Mouse (Mus musculus) right cerebral cortex, adult 18-20 months (tissue): ENCODE data around the gene Paf1.
"Not testable (repeated sequence)": the region's sequence is repeated elsewhere in the genome, so short reads cannot be mapped to it uniquely, and the experiment has no call there.

Experiments
- DNase-seq: peaks from one replicate; pipeline ENCODE4 v3.0.0; 2022; ENCODE audit warnings: mixed read lengths

The Paf1 gene

DNA sequence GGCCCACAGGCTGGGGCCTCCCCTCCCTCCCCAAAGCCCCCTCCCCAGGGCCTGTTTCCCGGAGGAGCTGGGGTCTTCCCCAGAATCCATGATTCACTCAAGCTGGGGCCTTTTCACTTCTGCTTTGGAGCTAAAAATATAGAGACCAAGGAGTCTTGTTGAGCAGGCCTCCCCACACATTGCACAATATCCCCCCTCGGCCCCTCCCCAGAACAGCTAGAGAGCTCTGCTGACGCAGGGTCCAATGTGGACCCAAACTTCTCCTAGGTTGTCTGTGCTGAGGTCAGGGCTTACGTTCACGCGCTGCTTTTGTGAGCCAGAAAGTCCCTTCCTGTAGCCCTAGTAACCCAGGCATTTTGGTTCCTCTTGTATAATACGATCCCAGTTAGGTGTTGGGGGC lies 6.7 kb upstream of the Paf1 start:
- DNase-seq = no peak

DNA sequence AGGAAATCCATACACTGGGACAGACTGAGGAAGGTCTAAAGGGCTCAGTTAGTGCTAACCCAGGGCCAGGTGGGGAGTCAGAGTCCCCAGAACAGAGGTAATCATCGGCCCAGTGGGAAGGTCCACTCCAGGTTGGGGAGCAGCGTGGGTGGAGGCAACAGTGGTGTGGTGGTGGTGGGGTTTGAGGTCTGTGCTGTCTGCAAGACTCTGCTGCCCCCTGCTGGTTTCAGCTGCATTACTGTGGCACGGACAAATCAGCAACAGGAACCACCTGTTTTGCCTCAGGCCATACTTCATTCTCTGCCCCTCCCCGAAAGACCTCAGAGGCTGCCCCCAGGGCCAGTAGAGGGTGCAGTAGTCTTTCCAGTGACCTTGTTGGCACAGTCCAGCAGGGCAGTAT lies 6.3 kb upstream of the Paf1 start:
- DNase-seq = peak; percentile 79

DNA sequence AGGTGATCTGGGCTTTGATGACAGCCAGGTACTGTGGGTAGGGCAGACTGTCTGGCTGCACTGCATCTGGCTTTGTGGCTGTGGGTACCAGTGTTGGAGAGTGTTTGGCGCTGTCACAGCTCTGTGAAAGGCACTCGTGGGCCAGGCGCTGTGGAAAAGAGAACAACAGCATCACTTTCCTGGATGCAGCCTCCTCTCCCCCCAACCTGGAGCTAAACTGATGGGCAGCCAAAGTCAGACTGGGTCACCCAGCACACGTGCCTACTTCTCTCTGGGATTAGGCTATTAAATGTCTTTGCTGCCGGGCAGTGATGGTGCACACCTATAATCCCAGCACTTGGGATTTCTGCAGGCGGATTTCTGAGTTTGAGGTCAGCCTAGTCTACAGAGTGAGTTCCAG lies 5.9 kb upstream of the Paf1 start:
- DNase-seq = not testable (repeated sequence)

DNA sequence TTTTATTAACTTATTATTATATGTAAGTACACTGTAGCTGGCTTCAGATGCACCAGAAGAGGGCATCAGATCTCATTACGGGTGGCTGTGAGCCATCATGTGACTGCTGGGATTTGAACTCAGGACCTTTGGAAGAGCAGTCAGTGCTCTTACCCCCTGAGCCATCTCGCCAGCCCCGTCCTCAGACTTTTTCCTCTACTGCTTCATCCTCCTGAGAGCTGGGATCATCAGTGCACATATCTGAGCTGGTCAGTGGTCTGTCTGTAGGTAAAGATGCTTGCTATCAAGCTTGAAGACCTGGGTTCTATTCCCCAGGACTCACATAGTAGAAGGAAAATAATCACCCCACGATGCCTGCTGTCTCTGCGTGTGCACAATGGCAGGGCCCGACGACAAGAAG lies 5.4 kb upstream of the Paf1 start:
- not testable (repeated sequence) for DNase-seq

DNA sequence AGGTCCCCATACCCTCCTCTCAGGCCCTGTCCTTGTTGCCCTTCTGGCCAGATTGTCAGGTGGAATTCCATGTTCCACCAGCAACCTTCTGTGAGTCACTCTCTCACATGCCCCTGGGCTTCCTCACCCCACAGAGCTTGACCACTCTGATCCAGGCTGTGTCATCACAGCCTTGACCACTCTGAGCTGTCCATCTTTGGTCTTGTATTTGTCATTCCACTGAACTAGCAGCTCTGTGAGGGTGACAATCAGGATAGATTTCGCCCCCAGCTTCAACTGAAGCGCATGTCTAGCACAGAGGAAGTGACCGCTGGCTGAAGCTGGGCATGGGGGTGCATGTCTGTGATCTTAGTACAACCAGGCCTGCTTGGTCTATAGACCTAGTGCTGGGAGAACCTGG lies 2.4 kb upstream of the Paf1 start:
- no peak for DNase-seq

DNA sequence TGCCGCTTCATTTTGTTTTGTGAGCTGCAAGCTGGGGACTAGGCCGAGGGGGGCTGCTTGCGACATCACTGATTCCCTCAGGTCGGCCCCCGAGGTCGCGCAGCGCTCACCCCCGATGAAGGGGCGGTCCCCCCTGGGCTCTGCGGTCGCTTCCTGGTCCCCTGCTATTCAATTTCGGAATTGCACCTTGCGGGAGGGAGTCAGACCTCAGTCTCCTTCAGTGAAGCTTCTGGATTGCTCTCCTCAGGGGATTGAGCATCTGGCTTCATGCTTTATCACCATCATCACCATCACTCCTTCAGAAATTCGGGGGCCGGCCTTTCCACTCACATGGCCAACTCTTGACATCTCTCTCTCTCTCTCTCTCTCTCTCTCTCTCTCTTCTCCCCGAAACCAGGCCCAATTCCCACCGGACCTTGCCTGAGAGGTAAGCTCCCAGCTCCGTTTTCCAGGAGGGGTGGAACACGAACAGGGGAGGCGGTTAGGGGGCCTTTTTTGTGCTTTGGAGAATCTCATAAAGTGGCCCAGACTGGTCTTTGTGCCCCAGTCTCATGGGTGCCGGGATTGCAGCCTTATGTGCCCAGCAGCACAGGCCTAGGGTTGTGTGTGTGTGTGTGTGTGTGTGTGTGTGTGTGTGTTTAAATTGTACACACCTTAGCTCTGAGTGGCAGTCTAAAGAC lies 661 bp downstream of the Paf1 start:
- no peak for DNase-seq

DNA sequence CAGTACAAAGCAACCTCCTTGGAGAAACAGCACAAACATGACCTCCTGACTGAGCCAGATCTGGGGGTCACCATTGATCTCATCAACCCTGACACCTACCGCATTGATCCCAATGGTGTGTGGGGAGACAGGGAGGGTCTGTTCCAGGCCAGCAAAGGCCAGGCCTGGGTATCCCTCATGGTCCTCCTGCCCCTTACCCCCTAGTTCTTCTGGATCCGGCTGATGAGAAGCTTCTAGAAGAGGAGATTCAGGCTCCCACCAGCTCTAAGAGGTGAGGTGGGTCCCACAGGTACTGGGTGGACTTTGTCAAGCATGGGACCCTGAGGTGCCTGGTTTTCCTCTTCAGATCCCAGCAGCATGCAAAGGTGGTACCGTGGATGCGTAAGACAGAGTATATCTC lies 2.7 kb downstream of the Paf1 start:
- DNase-seq = no peak

DNA sequence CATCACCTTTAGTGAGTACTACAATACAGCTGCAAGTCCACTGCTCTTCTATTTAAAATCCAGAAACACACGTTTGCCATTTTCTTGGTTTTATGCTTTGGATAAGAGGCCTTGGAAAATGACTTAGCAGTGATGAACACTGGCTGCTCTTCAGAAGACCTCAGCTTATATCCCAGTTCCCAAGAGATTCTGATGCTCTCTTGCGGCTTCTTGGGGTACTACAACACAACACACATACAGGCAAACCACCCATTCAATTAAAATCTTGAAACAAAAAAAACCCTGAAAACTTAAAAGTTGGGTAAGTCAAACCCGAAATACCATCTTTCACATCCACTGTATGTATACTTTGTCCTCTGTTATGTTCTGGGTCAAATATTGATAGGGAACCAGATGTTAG lies 5.2 kb downstream of the Paf1 start:
- no peak for DNase-seq

DNA sequence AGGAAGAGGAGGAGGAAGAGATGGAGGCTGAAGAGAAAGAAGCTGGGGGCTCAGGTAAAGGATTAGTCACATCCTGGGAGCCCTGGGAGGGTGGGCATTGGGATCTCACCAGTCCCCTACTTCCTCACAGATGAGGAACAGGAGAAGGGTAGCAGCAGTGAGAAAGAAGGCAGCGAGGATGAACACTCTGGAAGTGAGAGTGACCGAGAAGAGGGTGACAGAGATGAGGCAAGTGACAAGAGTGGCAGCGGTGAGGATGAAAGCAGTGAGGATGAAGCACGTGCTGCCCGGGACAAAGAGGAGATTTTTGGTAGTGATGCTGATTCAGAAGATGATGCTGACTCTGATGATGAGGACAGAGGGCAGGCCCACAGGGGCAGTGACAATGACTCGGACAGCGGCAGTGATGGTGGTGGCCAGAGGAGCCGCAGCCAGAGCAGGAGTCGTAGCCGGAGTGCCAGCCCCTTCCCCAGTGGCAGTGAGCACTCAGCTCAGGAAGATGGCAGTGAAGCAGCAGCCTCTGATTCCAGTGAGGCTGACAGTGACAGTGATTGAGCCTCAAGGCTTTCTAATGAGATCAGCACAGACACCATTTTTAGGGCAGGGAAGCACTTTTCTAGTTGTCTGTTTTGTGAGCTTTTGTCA lies 6.1 kb downstream of the Paf1 start:
- no peak for DNase-seq

DNA sequence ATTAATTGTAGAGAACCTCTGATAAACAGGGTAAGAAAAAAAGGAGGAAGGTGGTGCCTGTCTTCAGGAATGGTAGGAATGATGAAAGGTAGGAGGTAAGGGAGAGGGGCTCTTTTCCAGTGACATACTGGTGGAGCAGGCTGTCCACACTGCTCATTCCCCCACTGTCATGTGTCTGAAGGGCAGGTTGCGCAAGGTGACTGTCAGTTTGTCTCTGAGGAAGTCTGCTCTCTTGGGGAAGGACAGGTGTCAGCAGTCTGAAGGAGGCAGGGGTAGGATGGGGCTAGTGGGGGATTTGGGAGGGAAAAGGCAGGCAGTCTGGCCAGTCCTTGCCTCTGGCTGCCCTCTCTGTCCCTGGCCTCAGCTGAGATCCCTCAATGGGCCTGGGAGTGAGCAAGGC lies 8.3 kb downstream of the Paf1 start:
- DNase-seq = no peak

DNA sequence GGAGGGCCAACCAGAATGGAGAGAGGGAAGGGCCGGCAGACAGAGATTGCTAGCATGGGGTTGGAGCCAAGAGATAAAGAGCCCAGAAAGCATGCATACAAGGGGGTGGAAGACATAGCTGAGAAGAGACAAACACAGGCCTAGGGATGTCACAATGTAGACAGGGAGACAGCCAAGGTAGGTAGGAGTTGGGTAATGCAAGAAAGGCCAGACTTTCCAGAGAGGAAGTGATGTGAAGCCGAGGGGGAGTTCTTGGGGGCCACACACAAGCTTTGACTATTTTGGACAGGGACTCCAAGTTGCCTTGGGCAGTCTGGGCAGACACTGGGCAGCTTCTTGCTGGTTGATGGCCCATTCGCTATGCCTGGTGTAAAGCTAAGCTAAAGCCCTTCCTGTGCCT lies 9.2 kb downstream of the Paf1 start:
- no peak for DNase-seq

DNA sequence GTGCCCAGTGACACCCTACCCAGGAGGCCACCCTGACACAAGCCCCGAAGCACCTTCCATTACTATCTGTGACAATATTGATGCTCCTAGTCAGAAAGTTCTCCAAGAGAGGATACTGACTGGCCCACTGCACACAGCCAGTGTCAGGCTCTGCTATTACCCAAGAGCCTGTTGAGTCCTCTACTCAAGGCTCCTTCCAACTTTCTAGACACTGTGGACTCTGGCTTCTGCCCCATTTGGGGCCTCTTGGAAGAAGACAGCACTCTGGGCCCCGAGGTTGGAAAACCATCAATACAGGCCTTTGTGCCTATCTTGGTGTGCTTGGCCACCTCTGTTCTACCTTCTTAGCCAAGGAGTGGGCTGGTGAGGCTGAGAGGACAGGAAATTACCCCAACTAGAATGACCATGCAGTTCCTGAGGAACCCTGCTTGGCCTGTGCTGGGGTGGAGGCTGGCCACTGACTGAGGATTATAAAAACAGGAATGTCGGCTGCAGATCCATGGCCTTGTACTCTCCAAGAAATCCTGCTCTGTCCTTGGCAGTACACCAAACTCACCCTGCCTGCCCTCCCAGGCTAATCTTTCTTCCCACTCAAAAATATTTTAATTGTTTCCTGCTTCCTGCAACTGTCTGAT lies 18.2 kb downstream of the Paf1 start:
- no peak for DNase-seq

DNA sequence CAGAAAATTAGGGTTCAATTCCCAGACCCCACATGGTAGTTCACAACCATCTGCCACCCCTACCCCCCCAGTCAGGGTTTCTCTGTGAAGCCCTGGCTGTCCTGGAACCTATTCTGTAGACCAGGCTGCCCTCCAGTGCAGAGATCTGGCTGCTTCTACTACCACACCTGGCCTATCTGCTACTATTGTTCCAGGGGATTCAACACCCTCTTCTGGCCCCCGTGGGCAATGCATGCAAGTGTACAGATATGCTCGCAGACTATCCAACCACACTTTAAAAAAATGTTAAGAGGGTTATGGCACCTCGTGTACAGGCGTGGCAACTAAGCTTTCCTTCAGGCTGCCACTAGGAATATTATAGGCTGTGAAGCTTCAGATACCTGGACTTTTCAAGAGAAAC lies 20.1 kb downstream of the Paf1 start:
- no peak for DNase-seq

DNA sequence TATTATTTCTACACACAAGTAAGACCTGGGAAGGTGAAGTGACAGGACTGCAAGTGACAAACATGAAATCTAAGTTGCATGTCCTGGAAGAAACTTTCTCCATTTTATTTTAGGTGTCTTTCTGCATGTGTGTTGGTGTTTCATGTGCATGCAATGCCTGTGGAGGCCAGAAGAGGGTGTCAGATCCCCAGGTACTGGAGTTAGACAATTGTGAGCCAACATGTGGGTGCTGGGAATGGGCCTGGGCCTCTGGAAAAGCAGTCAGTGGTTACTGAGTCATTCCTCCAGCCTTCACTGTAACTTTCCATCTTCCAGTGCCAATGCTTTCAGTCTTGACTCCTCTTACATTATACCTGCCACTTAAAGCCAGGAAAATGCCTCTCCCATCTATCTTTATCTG lies 24.6 kb downstream of the Paf1 start:
- DNase-seq = no peak

DNA sequence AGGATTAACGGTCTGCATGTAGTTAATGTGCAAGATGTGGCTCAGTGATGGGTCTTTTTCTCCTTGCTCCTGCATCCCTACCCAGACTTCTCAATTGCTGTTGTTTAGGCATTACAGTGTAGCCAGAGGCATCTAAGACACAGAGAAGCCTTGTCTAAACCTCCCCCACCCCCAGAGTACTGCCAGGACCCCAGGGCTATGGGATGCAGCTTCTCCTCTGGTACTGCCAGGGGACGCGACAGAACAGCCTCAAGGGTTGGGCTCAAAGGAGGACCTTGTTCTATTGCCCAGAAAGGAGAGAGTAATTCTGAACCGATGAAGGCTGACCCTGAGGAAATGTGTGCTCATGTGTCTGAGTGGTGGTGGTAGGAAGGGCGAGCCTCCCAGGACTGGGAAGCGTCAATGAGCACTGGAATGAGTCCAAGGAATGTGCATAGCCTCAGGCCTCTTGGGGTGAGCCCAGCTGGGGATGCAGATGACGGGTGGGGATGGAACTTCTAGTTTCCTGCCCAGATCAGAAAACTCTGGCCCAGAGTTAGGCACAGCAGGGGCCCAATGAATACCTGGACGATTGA lies 25.4 kb downstream of the Paf1 start:
- no peak for DNase-seq

DNA sequence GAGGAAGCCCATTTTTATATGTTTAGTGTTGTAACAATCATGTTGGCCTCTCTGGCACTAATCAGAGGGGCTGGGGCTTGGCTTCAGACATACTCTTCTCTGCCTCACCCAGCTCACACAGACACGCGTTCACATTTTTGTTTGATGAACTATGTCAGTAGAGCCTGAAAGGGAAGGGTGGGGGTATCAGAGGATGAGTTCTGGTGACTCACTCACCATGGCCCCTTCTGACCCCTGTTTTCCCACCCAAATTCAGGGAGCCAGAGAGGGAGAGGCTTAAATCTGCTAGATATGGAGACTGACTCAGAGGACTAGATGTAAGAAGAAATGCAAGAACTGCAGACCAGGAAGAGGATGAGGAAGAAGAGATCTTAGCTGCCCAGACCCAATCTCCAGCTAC lies 26.7 kb downstream of the Paf1 start:
- DNase-seq = no peak

DNA sequence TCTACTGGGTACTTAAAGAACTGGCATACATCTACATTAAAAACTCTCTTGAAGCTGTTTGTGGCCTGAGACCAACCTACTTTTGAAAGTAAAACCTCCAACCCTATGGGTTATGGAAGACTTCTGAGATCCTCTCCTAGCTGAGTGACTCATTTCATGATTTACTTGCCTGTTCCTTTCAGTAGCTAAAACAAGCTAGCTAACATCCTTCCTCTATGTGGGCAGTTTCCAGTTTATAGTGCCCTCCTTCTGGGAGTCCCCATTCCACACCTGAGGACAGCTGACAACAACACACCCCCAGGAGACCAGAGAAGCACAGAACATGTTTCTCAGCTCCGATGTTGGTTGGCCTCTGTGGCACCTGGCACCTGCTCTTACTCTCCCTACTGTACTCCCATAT lies 30.3 kb downstream of the Paf1 start:
- DNase-seq = no peak

DNA sequence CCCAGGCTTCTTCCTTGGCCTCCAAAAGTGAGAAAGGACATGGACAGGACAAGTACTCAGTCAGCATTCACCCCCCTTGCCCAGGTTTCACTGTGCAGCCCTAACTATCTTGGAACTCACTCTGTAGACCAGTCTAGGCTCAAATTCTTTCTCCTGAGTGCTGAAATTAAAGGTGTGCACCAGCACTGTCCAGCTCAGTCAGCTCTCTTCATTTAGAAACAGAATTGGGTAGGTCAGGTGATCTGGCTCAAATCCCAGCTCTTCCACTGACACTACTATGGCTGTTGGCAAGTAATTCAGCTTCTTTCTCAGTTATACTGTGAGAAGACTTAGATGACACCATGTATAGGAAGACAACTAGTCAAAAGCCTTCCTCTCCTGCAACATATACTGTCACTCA lies 35.0 kb downstream of the Paf1 start:
- no peak for DNase-seq

DNA sequence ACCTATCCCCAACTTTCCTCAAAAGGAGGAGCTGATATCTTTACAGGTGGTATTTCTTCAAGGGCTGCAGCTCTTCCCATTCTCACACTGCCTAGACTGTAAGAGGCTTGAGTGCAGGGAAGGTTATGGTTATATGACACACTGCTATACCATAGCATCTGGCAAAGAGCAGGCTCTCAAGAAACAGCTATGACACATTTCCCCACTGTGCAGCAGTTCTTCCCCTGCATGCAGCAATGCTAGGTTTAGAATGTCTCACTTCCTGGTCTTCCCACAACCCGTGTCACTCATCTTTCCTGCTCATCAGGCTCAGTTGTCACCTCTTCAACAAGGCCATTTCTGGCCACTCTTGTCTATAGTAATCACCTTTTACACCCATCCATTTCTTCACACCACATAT lies 37.8 kb downstream of the Paf1 start:
- no peak for DNase-seq

DNA sequence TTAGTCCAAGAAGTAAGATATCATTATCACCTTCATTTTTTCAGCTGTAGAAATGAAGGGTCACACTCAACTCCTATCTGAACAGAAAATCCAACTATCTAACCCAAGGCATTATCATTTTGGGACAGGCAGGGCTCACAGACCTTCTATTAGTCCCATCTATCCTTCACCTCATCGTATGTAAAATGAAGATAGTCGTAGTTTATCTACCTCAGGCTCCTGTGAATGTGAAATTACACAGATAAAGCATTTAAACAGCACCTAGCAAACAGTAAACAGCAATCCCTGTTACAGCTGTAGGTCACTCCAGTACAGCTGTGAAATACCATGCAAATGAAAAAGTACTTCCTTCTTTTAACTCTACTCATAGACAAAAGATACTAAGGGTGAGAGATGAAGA lies 39.5 kb downstream of the Paf1 start:
- DNase-seq = no peak

DNA sequence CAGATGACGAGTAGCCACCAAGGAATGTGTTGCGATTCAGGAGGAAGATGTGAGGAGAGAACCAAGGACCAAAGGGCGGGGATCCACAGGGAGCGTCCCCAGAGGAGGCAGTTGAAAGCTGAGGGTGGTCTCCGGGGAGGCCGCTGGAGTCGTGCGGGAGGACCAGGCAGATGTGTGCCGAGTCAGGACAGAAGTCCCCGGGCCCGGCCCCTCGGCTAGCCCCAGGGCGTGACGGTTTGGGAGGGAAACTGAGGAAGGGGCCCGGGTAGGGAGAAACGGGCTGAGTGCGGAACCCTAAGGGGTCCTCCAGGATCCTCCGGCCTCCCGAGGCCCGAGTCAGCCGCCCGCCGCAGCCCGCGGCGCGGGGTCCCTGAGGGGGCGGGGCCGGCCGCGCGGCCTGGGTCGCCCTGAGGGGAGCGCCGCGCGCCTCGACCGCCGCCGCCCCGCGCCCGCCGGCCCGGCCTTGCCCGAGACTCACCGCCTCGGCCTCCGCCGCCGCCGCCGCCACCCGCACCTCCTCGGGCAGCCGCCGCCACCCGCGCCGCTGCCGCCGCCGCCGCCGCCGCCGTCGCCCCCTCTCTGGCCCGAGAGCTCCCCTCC lies 43.0 kb downstream of the Paf1 start:
- DNase-seq = no peak

DNA sequence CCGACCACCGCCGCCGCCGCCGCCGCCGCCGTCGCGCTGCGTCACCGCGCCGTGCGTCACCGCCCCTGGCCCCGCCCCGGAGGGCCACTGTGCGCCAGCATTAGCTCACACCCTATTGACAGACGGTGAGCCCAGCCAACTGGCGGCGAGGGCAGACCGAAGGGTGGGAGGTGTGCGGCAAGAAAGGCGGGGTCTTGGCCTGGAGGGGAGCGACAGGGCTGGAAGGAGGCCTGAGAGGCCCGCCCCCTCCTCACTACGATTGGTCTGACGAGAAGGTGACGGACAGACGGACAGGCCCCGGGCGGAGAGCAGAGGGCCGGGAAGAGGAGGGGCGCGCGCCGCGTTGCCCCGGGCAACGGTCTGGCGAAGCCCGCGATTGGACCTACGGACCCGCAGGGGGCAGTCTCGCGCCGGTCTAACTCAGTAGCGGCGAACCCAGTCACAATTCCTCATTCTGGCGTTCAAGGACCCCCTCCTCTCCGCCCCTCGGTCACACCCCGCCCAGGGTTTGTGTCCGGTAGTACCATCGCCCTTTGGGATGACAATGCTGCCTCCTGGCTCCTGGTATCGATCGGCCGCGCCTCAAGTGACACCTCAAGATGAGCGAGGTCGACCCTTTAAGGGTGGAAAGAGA lies 43.6 kb downstream of the Paf1 start:
- DNase-seq = peak; percentile 100

DNA sequence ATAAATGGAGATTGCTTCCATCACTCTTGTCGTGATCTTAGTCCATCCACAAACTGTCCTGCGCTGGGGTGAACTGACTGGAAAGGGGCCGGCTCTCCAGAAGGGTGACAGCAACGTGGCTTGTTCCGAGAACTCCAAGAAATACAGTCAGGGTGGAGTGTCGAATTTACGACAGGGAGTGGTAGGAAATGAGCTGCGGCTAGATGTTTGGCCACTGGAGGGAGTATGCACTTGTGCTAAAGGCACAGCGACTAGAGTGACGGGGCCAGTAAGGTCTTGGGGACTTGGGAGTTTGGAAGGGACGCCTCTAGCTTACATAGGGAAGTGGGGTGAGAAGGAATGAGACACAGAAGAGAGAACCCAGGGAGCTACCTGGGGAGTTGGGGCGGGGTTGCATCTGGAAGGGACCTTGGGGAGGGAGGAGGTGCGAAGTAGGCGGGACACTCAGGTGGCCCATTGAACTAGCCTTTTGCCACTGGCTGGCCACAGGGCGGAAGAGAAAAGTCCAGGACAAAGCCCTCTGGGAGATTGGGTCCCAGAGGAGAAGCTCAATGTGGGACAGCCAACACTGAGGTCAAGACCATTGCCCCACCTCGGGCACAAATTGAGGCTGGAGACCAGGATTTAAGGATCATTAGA lies 44.3 kb downstream of the Paf1 start, which contains the start of gene Gmfg:
Gmfg (plus strand) TSS at position 516 of the 639 bp plus-strand sequence.
- DNase-seq = peak; percentile 77
